Mouse (Mus musculus): ENCODE data around the gene Smyd3. TPM values are rescaled to one million over a fixed set of nuclear protein-coding genes. Genes with fewer than 3 reads are reported as not detected.

The Smyd3 gene
- polyA plus RNA-seq, 1 experiment, result 40.2 TPM

DNA sequence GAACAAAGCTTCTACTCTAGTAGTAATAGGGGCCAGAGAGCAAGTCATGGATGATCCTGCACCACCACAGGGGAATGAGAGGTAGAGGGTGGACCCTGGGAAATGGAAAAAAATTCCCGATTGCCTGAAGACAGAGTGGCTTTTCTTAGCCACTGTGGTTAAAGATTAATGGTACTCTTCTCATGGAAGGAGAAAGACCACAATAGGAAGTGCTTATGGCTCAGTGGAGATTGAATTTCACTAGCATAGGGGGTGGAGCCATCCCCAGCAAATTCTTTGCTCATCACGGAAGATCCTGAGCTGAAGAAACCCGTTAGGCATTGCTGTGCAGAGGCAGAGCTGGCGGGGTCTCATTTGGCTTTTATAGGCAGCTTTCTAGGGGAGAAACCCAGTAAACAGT, 520.0 kb downstream of the Smyd3 start:
- H3K27me3 ChIP-seq (ENCODE audit: control insufficient read depth, insufficient read depth, low read length, poor library complexity, severe bottlenecking), result no peaks in the 10 kb centered on the region
- H3K4me1 ChIP-seq (ENCODE audit: control insufficient read depth, insufficient read depth, low read length), result no peaks in the 10 kb centered on the region
- H3K9ac ChIP-seq (ENCODE audit: low read depth, poor library complexity, severe bottlenecking), result no peak overlapping the region
- H3K9me3 ChIP-seq (replicated peaks; ENCODE audit: control insufficient read depth, insufficient read depth, low read length, poor library complexity, severe bottlenecking), result no peaks in the 10 kb centered on the region
- TF ChIP-seq POLR2A (IDR thresholded peaks at IDR 0.05; ENCODE audit: insufficient read depth, low read length), result no peak
- H3K27ac ChIP-seq (ENCODE audit: insufficient read depth, low read length), result no peak overlapping the region
- no peak overlapping the region for H3K4me3 ChIP-seq (ENCODE audit: low read depth, low read length)
- no peaks in the 10 kb centered on the region for H3K36me3 ChIP-seq (ENCODE audit: control insufficient read depth, insufficient read depth, low read length, poor library complexity, severe bottlenecking)

DNA sequence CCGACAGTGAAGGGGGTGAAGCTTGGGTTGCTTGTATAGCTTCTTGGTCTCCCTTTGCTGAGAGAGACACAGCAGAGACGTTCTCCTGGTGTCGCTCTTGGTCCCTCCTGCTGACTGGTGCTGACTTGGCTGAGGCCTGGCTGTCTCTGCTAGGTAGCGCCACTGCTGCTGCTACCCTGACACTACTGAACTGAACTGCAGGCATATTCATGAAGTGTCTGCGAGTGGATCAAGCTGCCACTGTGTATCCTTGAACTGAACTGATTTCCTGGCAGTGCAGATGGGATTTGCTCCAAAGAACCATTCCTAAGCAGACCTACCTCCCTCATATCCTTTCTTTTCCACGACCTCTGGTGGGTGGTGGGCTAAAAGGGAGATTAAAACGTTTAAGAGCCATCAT, 523.6 kb downstream of the Smyd3 start:
- no peaks in the 10 kb centered on the region for H3K4me1 ChIP-seq (ENCODE audit: control insufficient read depth, insufficient read depth, low read length)
- H3K9me3 ChIP-seq (replicated peaks; ENCODE audit: control insufficient read depth, insufficient read depth, low read length, poor library complexity, severe bottlenecking), result no peaks in the 10 kb centered on the region
- no peak overlapping the region for H3K9ac ChIP-seq (ENCODE audit: low read depth, poor library complexity, severe bottlenecking)
- H3K4me3 ChIP-seq (ENCODE audit: low read depth, low read length), result no peak overlapping the region
- no peak overlapping the region for H3K27ac ChIP-seq (ENCODE audit: insufficient read depth, low read length)
- TF ChIP-seq EP300 (IDR thresholded peaks at IDR 0.05; ENCODE audit: insufficient read depth, low read depth, low read length) (no peak), CTCF (IDR thresholded peaks at IDR 0.05; ENCODE audit: low read depth, low read length) (no peak), POLR2A (IDR thresholded peaks at IDR 0.05; ENCODE audit: insufficient read depth, low read length) (no peak)
- no peaks in the 10 kb centered on the region for H3K36me3 ChIP-seq (ENCODE audit: control insufficient read depth, insufficient read depth, low read length, poor library complexity, severe bottlenecking)
- H3K27me3 ChIP-seq (ENCODE audit: control insufficient read depth, insufficient read depth, low read length, poor library complexity, severe bottlenecking), result no peaks in the 10 kb centered on the region

DNA sequence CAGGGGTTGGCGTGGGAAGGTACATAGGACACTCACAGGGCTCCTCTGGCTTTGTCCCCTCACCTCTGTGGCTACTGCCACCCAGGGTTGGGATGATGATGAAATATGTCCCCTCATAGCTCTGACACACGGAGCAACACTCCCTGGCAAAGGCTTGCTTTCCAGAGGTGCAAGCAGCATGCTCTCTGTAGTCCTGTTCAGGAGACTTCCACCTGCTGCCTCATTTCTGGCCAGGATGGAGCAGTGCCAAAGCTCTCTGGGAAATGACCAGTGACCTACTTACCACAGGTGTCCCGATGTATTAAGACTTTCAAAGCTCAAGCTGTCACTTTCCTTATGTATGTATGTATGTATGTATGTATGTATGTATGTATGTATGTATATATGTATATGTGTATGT, 525.3 kb downstream of the Smyd3 start:
- no peaks in the 10 kb centered on the region for H3K9me3 ChIP-seq (replicated peaks; ENCODE audit: control insufficient read depth, insufficient read depth, low read length, poor library complexity, severe bottlenecking)
- TF ChIP-seq POLR2A (IDR thresholded peaks at IDR 0.05; ENCODE audit: insufficient read depth, low read length) (no peak), CTCF (IDR thresholded peaks at IDR 0.05; ENCODE audit: low read depth, low read length) (no peak), EP300 (IDR thresholded peaks at IDR 0.05; ENCODE audit: insufficient read depth, low read depth, low read length) (no peak)

DNA sequence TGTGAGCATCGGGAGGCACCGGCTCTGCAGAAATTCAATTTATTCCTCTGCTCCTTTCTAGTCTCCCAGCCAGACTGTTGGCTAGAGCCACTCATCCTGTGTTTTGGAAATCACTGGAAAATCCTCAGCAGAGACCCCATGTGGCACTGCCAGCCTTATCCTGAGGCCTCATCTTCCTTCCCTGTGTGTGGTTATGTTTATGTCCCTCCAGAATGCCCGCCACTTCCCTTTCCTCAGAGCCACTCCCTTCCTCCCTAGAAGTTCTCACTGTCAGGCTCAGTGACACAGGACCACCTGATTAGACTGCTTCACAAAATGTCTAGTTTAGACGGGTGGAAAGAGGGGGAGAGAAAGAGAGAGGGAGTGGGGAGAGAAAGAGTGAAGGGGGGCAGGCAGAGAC, 526.4 kb downstream of the Smyd3 start:
- H3K4me3 ChIP-seq (ENCODE audit: low read depth, low read length), result no peak overlapping the region
- TF ChIP-seq POLR2A (IDR thresholded peaks at IDR 0.05; ENCODE audit: insufficient read depth, low read length), result no peak
- no peak for TF ChIP-seq CTCF (IDR thresholded peaks at IDR 0.05; ENCODE audit: low read depth, low read length)
- TF ChIP-seq EP300 (IDR thresholded peaks at IDR 0.05; ENCODE audit: insufficient read depth, low read depth, low read length), result no peak
- no peak overlapping the region for H3K9ac ChIP-seq (ENCODE audit: low read depth, poor library complexity, severe bottlenecking)
- H3K27me3 ChIP-seq (ENCODE audit: control insufficient read depth, insufficient read depth, low read length, poor library complexity, severe bottlenecking), result no peaks in the 10 kb centered on the region
- H3K27ac ChIP-seq (ENCODE audit: insufficient read depth, low read length), result no peak overlapping the region
- no peaks in the 10 kb centered on the region for H3K9me3 ChIP-seq (replicated peaks; ENCODE audit: control insufficient read depth, insufficient read depth, low read length, poor library complexity, severe bottlenecking)
- no peaks in the 10 kb centered on the region for H3K4me1 ChIP-seq (ENCODE audit: control insufficient read depth, insufficient read depth, low read length)
- H3K36me3 ChIP-seq (ENCODE audit: control insufficient read depth, insufficient read depth, low read length, poor library complexity, severe bottlenecking), result no peaks in the 10 kb centered on the region

More for the DNA sequence above, 525.3 kb downstream of the Smyd3 start:
- Histone ChIP-seq H3K36me3 (ENCODE audit: control insufficient read depth, insufficient read depth, low read length, poor library complexity, severe bottlenecking) (no peaks in the 10 kb centered on the region), H3K27ac (ENCODE audit: insufficient read depth, low read length) (no peak overlapping the region), H3K27me3 (ENCODE audit: control insufficient read depth, insufficient read depth, low read length, poor library complexity, severe bottlenecking) (no peaks in the 10 kb centered on the region), H3K4me3 (ENCODE audit: low read depth, low read length) (no peak overlapping the region), H3K4me1 (ENCODE audit: control insufficient read depth, insufficient read depth, low read length) (no peaks in the 10 kb centered on the region), H3K9ac (ENCODE audit: low read depth, poor library complexity, severe bottlenecking) (no peak overlapping the region)

DNA sequence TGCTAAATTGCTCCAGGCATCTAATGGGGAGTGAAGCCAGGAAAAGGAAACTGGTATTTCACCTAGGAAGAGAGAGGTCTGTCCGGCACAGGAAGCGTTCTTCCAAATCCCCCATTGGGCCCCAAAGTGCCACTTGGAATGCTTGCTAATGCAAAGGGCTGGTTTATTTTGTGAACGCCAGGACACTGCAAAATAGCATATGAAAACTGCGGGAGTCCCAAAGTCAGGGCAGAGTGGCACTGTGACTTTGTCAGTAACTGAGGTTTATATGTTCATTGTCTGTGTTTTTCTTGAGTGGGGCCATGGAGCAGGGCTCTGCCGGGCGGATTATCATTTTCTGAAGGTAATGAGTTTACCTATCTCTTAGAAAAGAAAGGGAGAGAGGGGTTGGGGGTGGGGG, 526.8 kb downstream of the Smyd3 start:
- no peak for TF ChIP-seq CTCF (IDR thresholded peaks at IDR 0.05; ENCODE audit: low read depth, low read length)
- TF ChIP-seq POLR2A (IDR thresholded peaks at IDR 0.05; ENCODE audit: insufficient read depth, low read length), result no peak
- no peak for TF ChIP-seq EP300 (IDR thresholded peaks at IDR 0.05; ENCODE audit: insufficient read depth, low read depth, low read length)

DNA sequence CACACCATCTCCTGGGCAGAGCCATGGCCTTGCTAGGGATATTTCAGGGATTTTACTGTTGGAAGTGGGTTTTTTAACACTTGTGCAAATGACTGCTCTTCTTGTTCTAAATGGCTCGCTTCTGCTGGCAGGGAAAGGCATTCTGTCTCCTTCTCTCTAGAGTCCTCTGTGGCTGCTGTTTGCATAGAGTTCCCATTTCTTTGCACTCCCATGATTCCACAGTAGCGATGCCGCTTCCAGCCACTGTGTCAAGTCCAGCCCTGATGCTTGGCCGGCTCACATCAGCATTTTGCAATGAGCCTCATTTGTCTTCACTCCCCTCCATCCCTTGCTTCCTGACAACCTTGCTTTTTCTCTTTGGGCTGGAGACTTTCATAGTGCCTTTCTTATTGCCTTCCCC, 528.4 kb downstream of the Smyd3 start:
- Histone ChIP-seq H3K27ac (ENCODE audit: insufficient read depth, low read length) (no peak overlapping the region), H3K4me3 (ENCODE audit: low read depth, low read length) (no peak overlapping the region), H3K9me3 (replicated peaks; ENCODE audit: control insufficient read depth, insufficient read depth, low read length, poor library complexity, severe bottlenecking) (no peaks in the 10 kb centered on the region), H3K27me3 (ENCODE audit: control insufficient read depth, insufficient read depth, low read length, poor library complexity, severe bottlenecking) (no peaks in the 10 kb centered on the region), H3K4me1 (ENCODE audit: control insufficient read depth, insufficient read depth, low read length) (no peaks in the 10 kb centered on the region), H3K36me3 (ENCODE audit: control insufficient read depth, insufficient read depth, low read length, poor library complexity, severe bottlenecking) (no peaks in the 10 kb centered on the region), H3K9ac (ENCODE audit: low read depth, poor library complexity, severe bottlenecking) (no peak overlapping the region)
- TF ChIP-seq CTCF (IDR thresholded peaks at IDR 0.05; ENCODE audit: low read depth, low read length), result no peak
- TF ChIP-seq EP300 (IDR thresholded peaks at IDR 0.05; ENCODE audit: insufficient read depth, low read depth, low read length), result no peak
- TF ChIP-seq POLR2A (IDR thresholded peaks at IDR 0.05; ENCODE audit: insufficient read depth, low read length), result no peak

More for the DNA sequence above, 526.8 kb downstream of the Smyd3 start:
- H3K36me3 ChIP-seq (ENCODE audit: control insufficient read depth, insufficient read depth, low read length, poor library complexity, severe bottlenecking), result no peaks in the 10 kb centered on the region
- H3K4me1 ChIP-seq (ENCODE audit: control insufficient read depth, insufficient read depth, low read length), result no peaks in the 10 kb centered on the region
- no peak overlapping the region for H3K27ac ChIP-seq (ENCODE audit: insufficient read depth, low read length)
- H3K4me3 ChIP-seq (ENCODE audit: low read depth, low read length), result no peak overlapping the region
- H3K9me3 ChIP-seq (replicated peaks; ENCODE audit: control insufficient read depth, insufficient read depth, low read length, poor library complexity, severe bottlenecking), result no peaks in the 10 kb centered on the region
- H3K27me3 ChIP-seq (ENCODE audit: control insufficient read depth, insufficient read depth, low read length, poor library complexity, severe bottlenecking), result no peaks in the 10 kb centered on the region
- H3K9ac ChIP-seq (ENCODE audit: low read depth, poor library complexity, severe bottlenecking), result no peak overlapping the region
